Mouse (Mus musculus) CD8-positive naive resting alpha-beta T cell, adult 2 months (primary cell): Measurements from ENCODE around the gene Srebf1.
A peak's percentile ranks its signal among the peaks of the same experiment; 100 is the strongest.

Experiments
- DNase-seq, 2 experiments: peaks; one replicate each; pipeline ENCODE4 v3.0.0; 2022; ENCODE audit warnings: low read depth in 2 of 2, low spot score in 2 of 2

The Srebf1 gene

DNA sequence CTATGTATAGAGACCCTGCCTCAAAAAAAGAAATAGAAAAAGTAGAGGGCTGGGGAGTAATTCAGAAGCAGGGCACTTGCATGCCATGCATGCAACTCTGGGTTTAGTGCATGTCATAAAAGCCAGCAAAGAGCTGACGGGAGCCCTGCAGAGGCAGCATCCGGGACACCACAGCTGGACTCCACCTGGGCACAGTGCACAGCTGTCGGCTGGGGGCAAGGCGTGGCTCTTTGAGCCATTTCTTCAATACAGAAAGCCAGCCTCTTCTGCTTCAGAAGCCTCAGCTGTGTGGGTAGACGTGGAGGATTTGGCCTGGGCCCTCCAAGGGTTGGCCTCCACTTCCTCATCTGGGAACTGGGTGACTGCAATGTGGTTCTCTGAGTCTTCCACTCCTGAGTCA lies 13.0 kb upstream of the Srebf1 start:
- DNase-seq: no peak

GRCm38 (mm10) chr11:60233235-60233634 lies 10.9 kb upstream of the Srebf1 start:
- no peak for DNase-seq

DNA sequence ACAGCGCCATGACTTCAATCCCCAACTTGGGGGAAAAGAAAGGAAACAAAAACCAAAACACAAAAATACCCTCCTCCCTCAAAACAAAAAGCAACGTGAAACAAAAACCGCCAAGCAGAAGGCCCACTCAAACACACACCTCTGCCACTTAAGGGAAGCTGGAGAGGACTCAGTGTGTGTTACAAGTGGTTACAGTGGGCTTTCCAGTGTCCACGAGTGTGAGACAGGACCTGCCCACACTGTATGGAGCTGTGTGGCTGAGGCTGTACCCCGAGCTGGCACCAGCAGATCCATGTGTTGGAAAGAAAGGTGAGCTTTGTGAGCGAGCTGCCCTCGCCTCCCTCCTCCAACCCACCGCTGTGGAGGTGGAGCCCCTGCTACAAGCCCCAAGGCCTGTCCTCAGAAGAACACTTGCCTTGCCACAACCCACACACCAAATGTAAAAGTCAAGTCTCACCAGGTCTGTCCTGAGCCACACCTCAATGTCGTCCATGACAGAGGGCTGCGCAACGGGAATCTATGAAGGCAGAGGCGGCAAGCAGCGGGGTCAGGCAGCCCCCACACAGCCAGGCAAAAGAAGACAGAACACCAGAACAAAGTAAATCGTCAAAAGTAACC lies 10.2 kb upstream of the Srebf1 start:
- no peak for DNase-seq

- no peak for DNase-seq
Measured at GRCm38 (mm10) chr11:60231951-60232350, 9.6 kb upstream of the Srebf1 start.

DNA sequence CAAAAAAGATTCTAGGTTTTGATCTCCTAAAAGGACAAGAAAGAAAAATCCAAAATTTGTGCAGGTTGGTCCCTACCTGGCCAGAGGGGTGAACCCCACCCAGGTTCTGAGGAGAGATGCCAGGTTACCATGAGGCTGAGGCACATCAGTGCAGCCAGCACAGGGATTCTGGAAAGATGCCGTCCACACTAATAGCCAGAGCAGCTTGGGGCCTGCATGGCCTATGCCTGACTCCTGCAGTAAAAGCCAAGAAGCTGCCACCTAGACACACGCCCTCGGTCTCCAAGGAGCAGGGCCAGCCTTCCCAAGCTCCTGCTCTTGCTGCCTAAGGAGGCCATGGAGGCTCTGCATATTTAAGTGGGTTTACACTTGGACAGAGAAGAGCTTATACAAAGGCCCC lies 8.9 kb upstream of the Srebf1 start:
- DNase-seq: no peak

DNA sequence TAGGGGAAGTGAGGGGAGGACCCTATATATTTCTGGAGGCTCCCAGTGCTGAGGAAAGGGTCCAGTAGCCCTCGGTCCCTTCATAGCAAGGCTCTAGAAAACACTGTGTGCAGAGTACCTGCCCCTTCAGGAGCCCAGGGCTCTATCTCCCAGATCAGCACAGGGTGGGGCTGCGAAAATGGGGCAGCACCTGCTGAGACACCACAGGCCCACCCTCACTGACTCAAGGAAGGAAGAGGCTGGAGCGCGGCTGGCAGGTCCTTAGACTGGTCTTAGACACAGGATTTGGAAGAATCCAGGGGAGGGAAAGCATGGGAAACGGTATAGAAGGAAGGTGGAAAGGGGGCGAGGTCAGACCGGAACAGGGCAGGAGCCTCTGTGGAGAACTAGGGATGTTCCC lies 8.1 kb upstream of the Srebf1 start:
- DNase-seq: no peak

- DNase-seq: no peak
Measured at GRCm38 (mm10) chr11:60229821-60230220, 7.4 kb upstream of the Srebf1 start.

- DNase-seq: no peak
Measured at GRCm38 (mm10) chr11:60228525-60228924, 6.1 kb upstream of the Srebf1 start.

DNA sequence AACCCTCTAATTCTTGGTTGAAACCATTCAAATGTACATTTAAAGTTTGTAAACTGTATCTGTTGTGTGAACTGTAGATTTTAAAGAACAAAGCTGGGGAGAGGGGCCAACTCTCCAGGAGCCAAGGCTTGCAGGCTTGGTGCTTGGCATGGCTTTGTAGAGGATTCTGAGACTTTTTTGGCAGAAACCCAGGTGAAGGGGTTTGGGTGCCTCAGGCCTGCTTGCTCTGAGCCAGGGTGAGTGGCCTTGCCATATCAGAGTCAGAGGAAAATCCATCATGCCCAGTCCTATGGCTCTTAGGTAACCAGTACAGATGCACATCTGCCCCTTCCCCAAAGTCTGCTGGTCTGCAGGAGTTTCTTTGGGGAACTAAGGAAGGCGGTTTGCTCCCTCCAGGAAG lies 3.5 kb upstream of the Srebf1 start:
- DNase-seq: no peak

- DNase-seq: no peak
Measured at GRCm38 (mm10) chr11:60224676-60225075, 2.3 kb upstream of the Srebf1 start.

GRCm38 (mm10) chr11:60222085-60222468 lies 304 bp downstream of the Srebf1 start:
- DNase-seq: no peak

DNA sequence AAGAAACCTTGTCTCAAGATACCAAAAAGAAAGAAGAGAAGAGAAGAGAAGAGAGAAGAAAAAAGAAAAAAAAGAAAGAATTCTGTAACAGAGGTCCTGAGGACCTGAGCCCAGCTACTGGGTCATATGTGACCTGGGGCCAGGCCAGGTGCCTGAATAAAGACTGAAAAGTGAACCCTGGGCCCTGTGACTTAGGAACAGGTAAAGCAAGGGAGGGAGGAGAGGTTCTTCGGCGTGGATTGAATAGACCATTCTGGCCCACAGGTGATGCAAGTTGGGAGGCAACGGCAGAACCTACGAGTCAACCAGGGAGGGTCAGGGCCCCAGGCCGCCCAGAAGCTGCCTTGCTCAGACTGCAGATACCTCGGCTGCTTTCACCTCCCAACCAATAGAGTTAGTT lies 956 bp downstream of the Srebf1 start:
- no peak for DNase-seq

- peak; percentile 87 to 93 for DNase-seq
Measured at GRCm38 (mm10) chr11:60220291-60220804, 2.0 kb downstream of the Srebf1 start.

GRCm38 (mm10) chr11:60219609-60220008 lies 2.8 kb downstream of the Srebf1 start:
- DNase-seq: no peak

GRCm38 (mm10) chr11:60217467-60217866 lies 4.9 kb downstream of the Srebf1 start:
- DNase-seq: no peak

DNA sequence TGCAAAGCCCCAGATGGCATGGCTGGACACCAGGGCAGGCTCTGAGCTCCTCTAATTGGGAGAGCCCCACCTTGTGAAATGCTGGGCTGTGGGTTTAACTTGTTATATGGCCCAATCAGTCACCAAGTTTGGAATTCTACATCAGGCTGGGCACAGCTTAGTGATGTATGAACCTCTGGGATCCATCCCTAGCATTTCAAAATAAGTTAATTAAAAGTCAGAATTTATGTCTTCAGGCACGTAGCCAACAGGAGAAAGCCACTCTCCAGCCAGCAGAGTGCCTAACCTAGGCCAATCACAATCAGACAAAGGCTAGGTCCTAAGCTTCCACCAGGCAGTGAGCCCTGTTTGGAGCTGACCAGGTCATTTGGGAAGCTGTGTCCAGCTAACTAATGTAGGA lies 5.7 kb downstream of the Srebf1 start:
- no peak for DNase-seq

DNA sequence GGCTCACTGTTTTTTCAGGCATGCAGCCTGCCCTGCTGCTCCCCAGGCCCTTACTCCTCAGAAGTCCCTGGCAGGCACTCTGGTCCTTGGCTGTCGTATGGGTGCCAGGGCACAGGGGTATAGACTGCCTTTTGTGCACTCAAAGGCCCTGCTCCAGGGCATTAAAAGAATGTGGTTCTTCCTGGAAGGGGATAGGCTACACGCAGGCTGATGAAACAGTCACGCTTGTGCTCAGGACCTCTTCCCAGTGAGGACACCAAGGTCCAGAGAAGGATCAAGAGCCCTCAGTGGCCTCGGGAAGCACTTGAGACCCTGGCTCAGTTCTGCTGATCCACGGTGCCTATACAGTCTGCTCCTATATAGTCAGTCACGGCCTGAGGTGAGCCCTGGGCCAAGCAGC lies 9.1 kb downstream of the Srebf1 start:
- DNase-seq: no peak

- no peak for DNase-seq
Measured at GRCm38 (mm10) chr11:60211761-60212160, 10.6 kb downstream of the Srebf1 start.

DNA sequence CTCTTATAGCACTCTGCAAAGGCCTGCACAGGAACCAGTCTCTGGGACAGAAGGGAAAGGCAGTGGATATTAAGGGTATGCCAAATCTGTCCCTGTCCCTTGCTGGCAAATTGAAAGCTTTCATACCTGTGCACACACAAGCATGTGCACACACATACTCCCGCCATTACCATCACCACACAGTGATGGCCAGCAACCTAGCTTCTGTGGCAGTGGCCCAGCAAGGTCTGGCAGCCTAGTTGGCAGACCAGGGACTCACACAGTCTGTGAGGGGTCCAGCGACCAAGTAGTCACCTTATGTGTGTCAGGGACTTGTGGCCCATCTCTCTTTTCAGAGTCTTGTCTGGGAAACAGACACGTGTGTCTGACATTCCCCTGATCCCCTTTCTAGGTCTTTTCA lies 11.2 kb downstream of the Srebf1 start:
- DNase-seq: no peak

- peak; percentile 92 for DNase-seq
Measured at GRCm38 (mm10) chr11:60210305-60210724, 12.1 kb downstream of the Srebf1 start.

DNA sequence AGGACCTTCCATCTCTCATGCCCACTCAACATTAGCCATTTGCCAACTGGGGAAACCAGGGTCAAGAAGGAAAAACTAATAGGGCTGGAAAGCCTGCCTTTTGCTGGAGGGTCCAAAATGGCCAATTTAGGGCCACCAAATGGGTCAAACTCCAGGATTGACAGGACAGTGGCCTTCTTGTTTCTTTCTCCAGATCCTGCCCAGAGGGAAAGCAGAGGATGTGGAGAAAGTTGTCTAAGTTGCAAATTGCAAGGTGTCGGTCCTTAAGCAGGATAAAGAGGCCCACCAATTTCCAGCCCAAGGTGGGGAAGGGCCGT lies 12.5 kb downstream of the Srebf1 start:
- no peak for DNase-seq

DNA sequence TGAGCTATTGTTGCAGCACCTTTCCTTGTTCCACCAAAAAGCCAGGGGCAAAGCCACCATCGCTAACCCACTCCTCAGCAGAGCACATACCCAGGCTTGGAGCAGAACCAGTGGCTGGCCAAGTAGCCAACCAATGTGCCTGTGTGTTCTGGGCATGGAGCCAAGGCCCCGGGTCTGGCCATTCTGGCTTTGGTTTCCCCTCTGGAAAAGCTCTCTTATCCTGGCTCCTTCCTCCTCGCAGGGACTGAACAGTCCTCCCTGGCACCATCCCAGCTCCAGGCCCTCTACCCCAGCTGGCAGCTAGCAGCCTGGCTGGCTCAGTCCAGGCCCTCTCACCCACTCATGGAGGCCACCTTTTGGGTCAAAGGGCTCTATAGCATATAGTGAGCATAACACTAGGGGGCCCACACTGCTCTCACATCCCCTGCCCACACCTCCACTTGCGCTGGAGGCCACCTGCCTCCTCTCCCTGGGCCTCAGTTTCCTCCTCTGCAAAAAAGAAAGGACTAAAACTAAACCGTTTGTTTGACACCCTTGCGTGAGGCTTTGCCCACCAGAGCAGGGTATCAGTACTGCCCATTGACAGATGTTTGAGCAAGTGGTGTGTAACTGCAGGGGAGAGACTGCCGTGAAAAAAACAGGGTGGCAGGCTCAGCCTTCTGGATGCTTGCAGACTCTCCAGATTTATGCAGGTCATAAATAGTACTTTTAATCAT lies 13.0 kb downstream of the Srebf1 start:
- no peak for DNase-seq

- no peak for DNase-seq
Measured at GRCm38 (mm10) chr11:60208712-60209111, 13.7 kb downstream of the Srebf1 start.
